Mouse (Mus musculus) thymus, adult 2 months (tissue): ENCODE results near the gene Mrps23. TPM values are rescaled to one million over a fixed set of nuclear protein-coding genes. Genes with fewer than 3 reads are reported as not detected.

Experiments
- DNase-seq: peaks from one replicate; pipeline ENCODE4 v3.0.0; 2021
- H3K27ac ChIP-seq: fragments of 200-500 bp; 2 replicates; pipeline ENCODE4 v1.5.1; 2012; ENCODE audit warnings: low read length, control low read depth; ENCODE audit not compliant: control insufficient read depth, insufficient read depth
- H3K27me3 ChIP-seq: fragments of 200-500 bp; 2 replicates; pipeline ENCODE4 v1.6.1; 2012; ENCODE audit warnings: mild to moderate bottlenecking, low read length, moderate library complexity, mixed read lengths; ENCODE audit not compliant: control insufficient read depth, insufficient read depth
- H3K36me3 ChIP-seq: fragments of 200-500 bp; 2 replicates; pipeline ENCODE4 v1.6.1; 2012; ENCODE audit warnings: mild to moderate bottlenecking, low read length, moderate library complexity; ENCODE audit not compliant: control insufficient read depth, insufficient read depth
- H3K4me1 ChIP-seq: fragments of 200-500 bp; replicated peaks from 2 replicates; pipeline ENCODE4 v1.6.1; 2012; ENCODE audit warnings: low read length; ENCODE audit not compliant: control insufficient read depth, insufficient read depth
- H3K4me3 ChIP-seq: fragments of 200-500 bp; 2 replicates; pipeline ENCODE4 v1.5.1; 2012; ENCODE audit warnings: mild to moderate bottlenecking, low read length, control low read depth, moderate library complexity; ENCODE audit not compliant: control insufficient read depth, insufficient read depth
- CTCF ChIP-seq: fragments of 200-500 bp; IDR thresholded peaks from 2 replicates; pipeline ENCODE4 v1.5.1; 2012; ENCODE audit warnings: mild to moderate bottlenecking, control low read depth, low read length, moderate library complexity, borderline replicate concordance; ENCODE audit not compliant: control insufficient read depth, poor library complexity, insufficient read depth; ENCODE audit errors: extremely low read depth
- POLR2A ChIP-seq: fragments of 200-500 bp; IDR thresholded peaks from 2 replicates; pipeline ENCODE4 v1.6.1; 2012; ENCODE audit warnings: mild to moderate bottlenecking, low read length, control low read depth, moderate library complexity; ENCODE audit not compliant: control insufficient read depth, poor library complexity, insufficient read depth; ENCODE audit errors: extremely low read depth
- WGBS: fragments of 180-500 bp; shearing (Covaris S2); methylation state at CpG from one replicate; pipeline ENCODE4 v1.1.7; 2018; 5-methylcytosine and 5-hydroxymethylcytosine counted together
- polyA plus RNA-seq: library from polyadenylated mRNA; depleted of rRNA; stranded (reverse); fragments of >200 nt; gene quantifications from 2 replicates; pipeline ENCODE4 v1.2.3, GENCODE M21; 2012; rRNA removed

Mrps23 gene
- polyA plus RNA-seq, 1 experiment = 47.6 TPM

- Histone ChIP-seq H3K4me1 (peaks cover 7% of the 10 kb centered on the region), H3K27ac (no peak overlapping the region), H3K36me3 (no peaks in the 10 kb centered on the region), H3K4me3 (no peak overlapping the region), H3K27me3 (no peaks in the 10 kb centered on the region)
- 35% methylated on average over 18 of the region's 18 CpGs for WGBS
- TF ChIP-seq CTCF = no peak
- no peak for TF ChIP-seq POLR2A
- DNase-seq = no peak
These were observed 48.8 kb downstream of the Mrps23 start for GRCm38 (mm10) chr11:88252767-88253513.

DNA sequence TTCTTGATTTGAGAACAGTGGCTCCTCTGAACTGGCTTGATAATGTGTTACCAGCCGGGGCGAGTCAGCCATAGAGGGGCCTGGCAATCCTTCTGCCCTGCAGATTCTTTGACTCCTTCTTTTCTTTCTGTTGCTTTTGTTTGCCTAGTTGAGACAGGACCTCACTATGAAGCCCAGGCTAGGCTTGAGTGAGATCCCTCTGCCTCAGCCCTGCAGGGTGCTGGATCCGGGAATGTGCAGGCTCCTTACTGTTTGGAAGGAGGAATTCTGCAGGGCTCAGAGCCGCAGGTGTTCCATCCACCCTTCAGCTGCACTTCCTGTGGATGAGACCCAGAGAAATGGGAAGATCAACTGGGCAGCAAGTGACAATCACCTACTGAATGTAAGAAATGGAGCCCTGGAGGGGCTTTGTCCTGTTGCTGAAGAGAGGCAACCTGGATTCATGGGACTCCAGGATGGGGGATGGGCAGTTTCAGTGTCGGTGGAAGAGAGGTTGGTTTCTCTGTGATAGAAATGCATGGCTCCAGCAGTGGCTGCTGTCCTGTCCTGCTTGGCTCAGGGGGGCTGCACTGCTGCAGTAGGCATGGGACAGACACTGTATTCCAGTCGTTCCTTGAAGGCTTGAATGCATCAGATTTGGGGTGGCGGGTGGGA, 49.5 kb downstream of the Mrps23 start:
- DNase-seq = no peak
- WGBS = 94% methylated on average over 7 of the region's 7 CpGs

GRCm38 (mm10) chr11:88257700-88258099, 53.5 kb downstream of the Mrps23 start:
- H3K4me1 ChIP-seq = peaks cover 3% of the 10 kb centered on the region
- no peaks in the 10 kb centered on the region for H3K36me3 ChIP-seq
- no peak overlapping the region for H3K4me3 ChIP-seq
- no peak for DNase-seq
- no peak overlapping the region for H3K27ac ChIP-seq
- no peak for TF ChIP-seq POLR2A
- TF ChIP-seq CTCF = no peak
- no peaks in the 10 kb centered on the region for H3K27me3 ChIP-seq
- 79% methylated on average over 4 of the region's 4 CpGs for WGBS

More for the DNA sequence above, 49.5 kb downstream of the Mrps23 start:
- no peak for TF ChIP-seq POLR2A
- TF ChIP-seq CTCF = no peak
- H3K4me1 ChIP-seq = peaks cover 7% of the 10 kb centered on the region
- H3K27ac ChIP-seq = no peak overlapping the region
- no peak overlapping the region for H3K4me3 ChIP-seq
- no peaks in the 10 kb centered on the region for H3K36me3 ChIP-seq
- H3K27me3 ChIP-seq = no peaks in the 10 kb centered on the region

DNA sequence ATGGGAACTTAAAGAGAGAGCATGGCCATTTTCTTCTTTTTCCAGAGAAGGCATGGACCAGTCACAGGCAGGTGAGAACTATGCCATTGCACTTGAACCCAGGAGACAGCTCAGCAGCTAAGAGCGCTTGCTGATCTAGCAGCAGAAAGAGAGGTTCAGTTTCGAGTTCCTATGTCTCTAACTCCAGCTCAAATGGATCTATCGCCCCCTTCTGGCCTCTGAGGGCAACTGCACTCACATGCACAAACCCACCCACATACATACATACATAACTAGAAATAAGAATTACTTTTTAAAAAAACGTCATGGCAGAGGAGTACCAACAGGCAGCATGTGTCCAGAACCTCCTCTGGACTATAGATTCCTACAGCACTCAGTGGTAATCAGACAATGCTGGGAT, 54.0 kb downstream of the Mrps23 start:
- H3K4me1 ChIP-seq = no peaks in the 10 kb centered on the region
- H3K27ac ChIP-seq = no peak overlapping the region
- H3K4me3 ChIP-seq = no peak overlapping the region
- DNase-seq = no peak
- 89% methylated on average over 4 of the region's 4 CpGs for WGBS
- H3K36me3 ChIP-seq = no peaks in the 10 kb centered on the region
- no peaks in the 10 kb centered on the region for H3K27me3 ChIP-seq
- TF ChIP-seq POLR2A = no peak

DNA sequence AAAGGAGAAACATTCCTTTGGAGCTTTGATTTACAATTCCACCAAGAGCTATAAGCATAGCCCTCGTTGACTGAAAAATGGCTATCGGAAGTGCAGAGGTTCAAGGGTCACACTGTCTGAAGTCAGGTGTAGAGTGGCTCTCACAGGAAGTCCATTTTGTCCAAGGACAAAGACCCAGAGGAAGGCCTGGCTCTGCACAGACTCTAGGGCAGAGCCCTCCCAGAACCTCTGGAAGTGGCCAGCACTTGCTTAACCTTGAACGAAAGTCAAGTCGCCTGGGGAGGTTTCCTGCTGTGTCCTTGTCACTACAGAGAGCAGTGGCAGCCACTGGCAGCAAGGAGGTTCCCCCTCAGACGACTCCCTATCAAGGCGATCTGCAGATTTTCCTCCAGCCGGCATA, 56.3 kb downstream of the Mrps23 start:
- no peaks in the 10 kb centered on the region for H3K36me3 ChIP-seq
- 89% methylated on average over 7 of the region's 7 CpGs for WGBS
- H3K27me3 ChIP-seq = no peaks in the 10 kb centered on the region
- H3K27ac ChIP-seq = no peak overlapping the region
- H3K4me3 ChIP-seq = no peak overlapping the region
- no peak for DNase-seq
- no peaks in the 10 kb centered on the region for H3K4me1 ChIP-seq
- no peak for TF ChIP-seq CTCF
- TF ChIP-seq POLR2A = no peak

Other genes starting within 250 kb of the Mrps23 start
- gene Dynll2, start 216.9 kb upstream of the Mrps23 start, polyA plus RNA-seq = 60.7 and 69.7 TPM in 2 replicates
- 247 and 358 TPM in 2 replicates for gene Srsf1, start 157.0 kb upstream of the Mrps23 start, polyA plus RNA-seq
- gene Vezf1, start 136.1 kb upstream of the Mrps23 start, polyA plus RNA-seq = 35.4 and 35.9 TPM in 2 replicates
- 13.8 and 15.5 TPM in 2 replicates for gene Cuedc1, start 106.3 kb upstream of the Mrps23 start, polyA plus RNA-seq
- gene Ccdc182, start 89.7 kb downstream of the Mrps23 start, polyA plus RNA-seq = not detected in 2 replicates